Mouse (Mus musculus): Measurements from ENCODE around the gene Fem1b. TPM values are rescaled to one million over a fixed set of nuclear protein-coding genes. Genes with fewer than 3 reads are reported as not detected.
A peak's percentile ranks its signal among the peaks of the same experiment; 100 is the strongest.
"Not testable (repeated sequence)": the region's sequence is repeated elsewhere in the genome, so short reads cannot be mapped to it uniquely, and the experiment has no call there.

Fem1b gene
- total RNA-seq, 2 experiments from 2014 or later, result 97.6 to 105 TPM

DNA sequence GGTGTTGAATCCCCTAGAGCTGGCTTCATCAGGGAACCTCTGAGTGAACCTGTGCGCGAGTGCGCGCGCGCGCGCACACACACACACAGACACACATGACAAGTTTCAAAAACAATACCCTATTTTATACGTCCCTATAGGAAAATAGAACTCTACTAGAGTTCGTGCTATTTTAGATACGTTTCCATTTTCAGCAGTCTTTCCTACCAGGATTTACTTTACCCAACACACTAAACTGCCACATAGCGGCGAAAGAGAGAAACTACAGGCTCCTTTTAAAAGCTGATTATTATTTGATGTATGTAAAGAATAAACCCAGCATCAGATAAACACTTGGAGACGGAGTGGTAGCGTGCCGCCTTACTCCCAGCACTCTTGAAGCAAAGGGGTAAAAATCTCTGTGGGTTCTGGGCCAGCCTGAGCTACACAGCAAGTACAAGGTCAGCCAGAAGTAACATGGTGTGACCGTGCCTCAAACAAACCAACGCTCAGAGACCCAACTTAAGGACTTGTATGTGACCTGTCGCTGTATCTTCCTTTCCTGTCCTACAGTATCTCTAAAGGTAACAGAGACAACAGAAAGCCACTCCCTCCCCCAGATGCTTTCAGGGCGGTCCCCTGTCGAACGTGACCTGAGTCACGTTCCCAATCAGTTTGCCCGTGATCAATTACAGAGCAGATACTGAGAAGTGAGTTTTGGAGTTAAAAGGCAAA is 16.4 kb upstream of the Fem1b start:
- DNase-seq (ENCODE audit: extremely low spot score in 1 of 2, low spot score in 1 of 2), result no peak

DNA sequence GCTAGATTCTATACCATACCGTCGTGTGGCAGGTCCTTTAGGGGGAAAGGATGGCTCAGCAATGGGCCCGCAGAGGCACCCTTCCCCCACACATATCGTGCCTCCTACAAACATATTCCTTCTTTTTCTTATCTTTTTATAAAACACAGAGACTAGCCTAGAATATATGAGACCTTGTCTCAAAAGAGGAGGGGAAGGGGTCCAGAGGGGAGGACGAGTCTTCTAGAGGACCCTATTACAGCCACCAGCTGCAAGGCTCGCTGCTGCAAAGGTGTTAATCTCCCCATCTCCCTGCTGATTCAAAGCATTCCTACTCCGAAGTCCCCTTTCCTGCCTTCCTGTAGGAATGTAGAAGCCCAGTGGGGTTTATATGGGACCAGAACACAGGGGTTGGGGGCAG is 14.7 kb upstream of the Fem1b start:
- no peak for DNase-seq (ENCODE audit: extremely low spot score in 1 of 2, low spot score in 1 of 2)

DNA sequence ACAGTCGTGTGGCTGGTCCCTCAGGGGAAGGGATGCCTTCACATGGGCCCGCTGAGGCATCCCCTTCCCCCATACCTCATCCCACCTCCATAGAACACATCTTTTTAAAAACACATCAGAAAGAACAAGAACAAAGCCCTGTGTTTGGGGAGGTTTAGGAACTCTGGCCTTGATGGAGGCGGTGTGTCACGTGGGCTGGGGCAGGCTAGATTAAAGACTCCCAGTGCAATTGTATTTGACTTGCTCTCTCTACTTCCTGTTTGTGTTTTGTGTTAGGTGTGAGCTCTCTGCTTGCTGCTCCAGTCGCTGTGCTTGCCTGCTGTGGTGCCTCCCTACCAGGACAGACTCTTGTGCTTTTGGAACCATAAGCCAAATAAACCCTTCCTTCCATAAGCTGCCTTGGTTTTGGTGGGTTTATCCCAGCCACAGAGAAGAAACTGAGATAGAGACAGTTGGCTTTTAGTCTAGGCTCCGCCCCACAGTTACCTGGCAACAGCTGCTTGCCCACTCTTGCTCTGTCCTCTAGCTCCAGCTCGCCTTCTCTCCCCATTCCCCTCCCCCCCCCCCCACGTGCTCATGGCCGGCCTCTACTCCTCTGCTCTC is 14.2 kb upstream of the Fem1b start:
- DNase-seq (ENCODE audit: extremely low spot score in 1 of 2, low spot score in 1 of 2), result no peak

DNA sequence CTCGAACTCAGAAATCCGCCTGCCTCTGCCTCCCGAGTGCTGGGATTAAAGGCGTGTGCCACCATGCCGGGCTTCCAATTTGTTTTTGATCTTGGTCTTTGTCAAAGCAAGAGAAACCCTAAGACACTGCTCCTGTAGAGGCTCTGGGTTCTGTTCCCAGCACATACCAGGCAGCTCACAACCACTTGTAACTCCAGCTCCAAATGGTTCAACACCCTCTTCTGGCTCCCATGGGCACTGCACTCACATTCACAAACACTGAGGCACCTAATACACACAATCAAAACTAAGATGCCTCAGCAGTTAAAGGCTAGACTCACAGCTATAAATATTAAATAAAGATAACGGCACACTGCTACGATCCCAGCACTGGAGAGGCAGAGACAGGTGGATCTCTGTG is 10.1 kb upstream of the Fem1b start:
- DNase-seq (ENCODE audit: extremely low spot score in 1 of 2, low spot score in 1 of 2), result no peak

DNA sequence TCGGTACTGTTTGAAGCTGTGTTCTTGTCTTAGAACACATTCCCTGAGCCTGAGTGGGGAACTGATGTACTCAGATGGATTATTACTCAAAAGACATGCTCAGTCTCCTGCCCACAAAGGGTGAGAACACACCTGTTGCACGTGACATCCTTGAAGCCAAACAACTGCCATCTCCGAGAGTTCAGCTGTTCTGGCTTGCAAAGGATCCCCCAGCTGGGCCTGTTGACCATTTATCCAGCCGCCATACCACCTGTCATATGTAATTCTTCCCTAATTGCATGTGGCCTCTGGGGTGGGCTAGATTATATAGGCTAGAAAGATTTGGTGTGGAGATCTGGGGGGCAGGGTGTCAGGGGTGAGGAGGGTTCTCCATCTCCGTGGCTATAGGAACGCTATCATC is 9.1 kb upstream of the Fem1b start:
- DNase-seq (ENCODE audit: extremely low spot score in 1 of 2, low spot score in 1 of 2), result no peak

DNA sequence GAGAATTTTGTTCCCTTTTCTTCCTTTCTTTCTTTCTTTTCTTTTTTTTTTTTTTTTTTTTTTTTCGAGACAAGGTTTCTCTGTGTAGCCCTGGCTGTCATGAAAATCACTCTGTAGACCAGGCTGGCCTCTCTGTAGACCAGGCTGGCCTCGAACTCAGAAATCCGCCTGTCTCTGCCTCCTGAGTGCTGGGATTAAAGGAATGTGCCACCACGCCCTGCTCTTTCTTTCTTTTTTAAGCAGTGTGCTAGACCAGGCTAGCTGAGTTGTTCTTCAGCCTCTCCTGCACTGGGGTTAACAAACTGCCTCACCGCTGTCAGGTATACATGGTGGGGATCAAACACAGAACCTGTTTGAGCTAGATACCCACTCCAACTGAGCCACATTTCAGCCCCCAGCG is 8.2 kb upstream of the Fem1b start:
- DNase-seq (ENCODE audit: extremely low spot score in 1 of 2, low spot score in 1 of 2), result not testable (repeated sequence)

DNA sequence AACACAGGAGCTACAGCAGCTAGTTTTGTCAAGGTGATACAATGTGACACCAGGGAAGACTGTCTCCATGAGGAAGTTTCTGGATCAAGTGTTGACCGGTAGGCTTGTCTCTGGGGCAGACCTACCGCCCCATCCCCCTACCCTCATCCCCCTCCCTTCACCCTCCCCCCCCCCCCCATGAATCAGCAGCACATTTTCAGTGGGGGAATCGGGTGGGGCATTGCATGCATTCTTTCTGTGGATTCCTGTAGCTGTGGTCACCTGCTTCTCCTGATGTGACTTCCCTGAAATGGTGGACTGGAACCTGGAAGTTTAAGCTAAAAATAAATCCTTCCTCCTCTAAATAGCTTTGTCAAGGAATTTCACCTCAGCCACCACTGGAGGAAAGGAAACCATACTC is 7.8 kb upstream of the Fem1b start:
- DNase-seq (ENCODE audit: extremely low spot score in 1 of 2, low spot score in 1 of 2), result no peak

DNA sequence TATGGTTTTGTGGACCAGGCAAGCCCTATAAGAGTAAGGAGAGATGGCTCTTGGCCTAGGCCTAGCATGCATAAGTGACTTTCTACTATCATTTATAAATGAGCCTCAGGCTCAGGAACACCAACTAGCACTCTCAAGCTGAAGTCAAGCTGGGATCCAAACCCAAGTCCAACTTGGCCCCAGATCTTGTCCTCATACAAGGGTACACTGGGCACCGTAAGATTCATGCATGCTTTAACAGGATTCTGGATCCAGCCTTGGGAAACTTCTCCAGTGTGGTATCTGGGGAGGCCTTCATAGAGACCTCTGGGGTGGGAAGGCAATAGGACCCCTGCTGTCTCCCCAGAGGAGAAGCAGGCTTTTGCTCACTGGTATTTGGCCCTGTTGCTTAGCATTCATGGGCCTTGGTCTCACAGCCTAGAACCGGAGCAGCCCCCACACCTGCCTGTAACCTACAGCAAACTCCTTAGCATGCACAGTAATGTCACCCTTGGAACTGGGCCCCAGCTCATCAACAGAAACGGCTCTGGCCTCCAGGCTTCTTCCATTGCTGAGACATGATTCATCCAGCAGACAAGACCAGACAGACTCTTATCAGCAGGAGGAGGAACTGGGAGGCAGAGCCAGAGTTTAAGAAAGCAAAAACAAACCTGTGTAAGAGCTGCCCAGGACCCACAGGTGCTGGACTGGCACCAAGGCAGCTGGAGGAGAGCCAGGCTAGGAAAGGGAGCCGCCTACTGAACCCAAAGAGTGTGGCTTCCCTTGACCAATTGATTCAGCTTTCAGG is 6.3 kb upstream of the Fem1b start:
- DNase-seq (ENCODE audit: extremely low spot score in 1 of 2, low spot score in 1 of 2), result no peak

DNA sequence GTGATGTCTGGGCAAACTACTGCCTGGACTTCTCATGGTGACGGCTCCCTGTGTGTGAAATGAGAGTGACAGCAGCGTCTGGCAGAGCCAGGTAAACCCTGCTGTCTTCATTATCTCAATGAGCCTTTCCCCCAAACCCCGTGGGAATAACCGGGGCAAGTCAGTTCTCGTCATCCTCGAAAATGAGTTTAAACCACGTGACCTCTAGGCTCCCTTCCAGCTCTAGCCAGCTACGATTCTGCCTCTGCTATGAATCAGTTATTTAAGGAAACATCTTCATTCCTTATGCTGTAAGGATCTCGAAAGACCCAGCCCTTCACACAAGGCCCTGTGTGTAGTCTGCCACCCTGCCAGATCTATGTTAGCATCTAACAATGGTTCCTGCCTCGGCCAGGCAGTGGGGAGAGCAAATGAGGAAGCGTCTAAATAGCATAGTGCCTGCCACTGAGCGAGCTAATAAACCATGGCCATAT is 5.4 kb upstream of the Fem1b start:
- peak; percentile 23 to 38 for DNase-seq (ENCODE audit: extremely low spot score in 1 of 2, low spot score in 1 of 2)

DNA sequence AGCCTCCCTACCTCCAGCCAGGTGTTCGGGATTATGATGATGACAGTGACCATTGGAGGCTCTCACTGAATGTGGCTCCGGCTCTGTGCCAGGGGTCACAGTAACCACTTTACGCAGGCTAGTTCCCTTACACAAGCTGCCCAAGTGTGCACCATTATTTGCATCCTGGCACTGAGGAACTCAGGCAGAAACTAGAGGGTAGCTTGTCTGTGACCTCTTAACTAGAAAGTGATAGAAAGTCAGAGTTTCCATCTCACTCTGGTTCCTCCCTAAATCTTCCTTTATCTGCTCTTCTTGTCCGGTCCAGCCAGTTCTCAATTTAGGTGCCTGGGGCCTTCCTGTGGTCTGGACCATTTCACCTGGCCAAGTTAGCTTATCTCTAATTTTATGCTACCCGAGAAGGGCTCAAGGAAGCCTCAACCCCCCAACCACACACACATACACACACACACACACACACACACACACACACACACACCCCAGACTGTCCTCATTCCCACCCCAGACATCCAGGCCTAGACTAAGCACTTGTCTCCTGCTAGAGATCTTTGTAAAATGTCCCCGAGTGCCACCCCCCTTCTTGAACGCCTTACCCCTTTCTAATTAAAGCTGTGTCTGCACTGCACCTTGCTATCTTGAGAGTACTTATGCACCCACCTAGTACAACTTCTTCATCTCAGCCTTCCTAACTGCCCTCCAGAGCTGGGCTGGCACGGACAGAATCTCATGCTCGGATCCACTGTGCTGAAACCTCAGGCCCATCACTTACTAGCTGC is 4.8 kb upstream of the Fem1b start:
- no peak for DNase-seq (ENCODE audit: extremely low spot score in 1 of 2, low spot score in 1 of 2)

DNA sequence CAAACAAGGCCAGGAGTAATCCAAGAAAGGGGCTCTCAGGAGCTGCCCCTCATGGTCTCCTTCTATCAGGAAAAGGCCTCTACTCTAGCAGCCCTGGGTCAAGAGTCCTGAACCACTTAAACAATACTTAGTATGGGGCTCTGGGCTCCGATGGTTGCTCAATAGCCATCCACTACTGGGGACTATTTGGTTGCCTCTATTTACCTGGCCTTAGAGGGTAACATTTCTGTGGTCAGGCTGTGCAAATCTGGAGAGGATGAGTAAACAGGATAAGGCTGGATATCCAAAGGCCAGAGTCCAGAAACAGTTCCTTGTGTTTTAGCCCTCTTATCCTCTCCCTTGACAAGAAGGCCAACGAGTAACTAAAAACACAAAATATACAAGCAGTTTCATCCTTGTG is 3.0 kb upstream of the Fem1b start:
- DNase-seq (ENCODE audit: extremely low spot score in 1 of 2, low spot score in 1 of 2), result no peak

DNA sequence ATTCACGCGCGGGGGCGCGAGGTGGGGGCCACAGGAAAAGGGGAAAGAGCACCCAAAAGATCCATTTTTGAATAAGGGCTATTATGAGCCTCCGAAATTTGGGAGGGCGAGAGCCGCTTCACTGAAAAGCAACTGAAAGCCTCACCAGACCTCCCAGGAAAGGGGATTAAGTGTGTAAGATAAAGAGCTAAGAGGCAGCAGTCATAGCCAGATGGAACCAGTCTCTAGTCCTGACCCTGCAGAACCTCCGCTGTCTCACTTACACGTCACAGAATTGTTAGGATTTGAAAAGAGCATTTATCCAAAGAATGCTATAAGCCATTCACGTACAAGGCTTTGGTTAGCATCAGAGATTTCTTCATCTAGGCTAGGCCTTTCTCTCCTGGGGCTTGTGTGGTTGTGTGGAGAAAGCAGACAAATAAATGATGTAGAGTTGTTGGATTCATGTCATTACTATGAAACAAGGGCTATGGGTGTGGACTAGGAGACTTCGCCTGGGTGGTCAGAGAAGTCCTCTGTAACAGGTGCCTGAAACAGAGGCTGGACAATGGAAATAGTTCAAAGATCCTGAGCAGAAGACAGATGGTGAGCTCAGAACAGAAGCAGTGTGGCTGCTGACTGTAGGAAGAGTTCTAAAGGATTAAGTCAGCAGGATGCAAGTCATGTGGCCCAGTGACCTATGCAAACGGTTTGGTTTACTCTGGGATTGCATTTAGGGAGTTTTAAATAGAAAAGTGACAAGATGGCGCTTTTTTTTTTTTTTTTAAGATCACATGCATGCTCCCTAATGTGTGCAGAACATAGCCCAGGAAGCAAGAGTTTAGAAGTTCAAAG is 699 bp upstream of the Fem1b start:
- DNase-seq (ENCODE audit: extremely low spot score in 1 of 2, low spot score in 1 of 2), result no peak

DNA sequence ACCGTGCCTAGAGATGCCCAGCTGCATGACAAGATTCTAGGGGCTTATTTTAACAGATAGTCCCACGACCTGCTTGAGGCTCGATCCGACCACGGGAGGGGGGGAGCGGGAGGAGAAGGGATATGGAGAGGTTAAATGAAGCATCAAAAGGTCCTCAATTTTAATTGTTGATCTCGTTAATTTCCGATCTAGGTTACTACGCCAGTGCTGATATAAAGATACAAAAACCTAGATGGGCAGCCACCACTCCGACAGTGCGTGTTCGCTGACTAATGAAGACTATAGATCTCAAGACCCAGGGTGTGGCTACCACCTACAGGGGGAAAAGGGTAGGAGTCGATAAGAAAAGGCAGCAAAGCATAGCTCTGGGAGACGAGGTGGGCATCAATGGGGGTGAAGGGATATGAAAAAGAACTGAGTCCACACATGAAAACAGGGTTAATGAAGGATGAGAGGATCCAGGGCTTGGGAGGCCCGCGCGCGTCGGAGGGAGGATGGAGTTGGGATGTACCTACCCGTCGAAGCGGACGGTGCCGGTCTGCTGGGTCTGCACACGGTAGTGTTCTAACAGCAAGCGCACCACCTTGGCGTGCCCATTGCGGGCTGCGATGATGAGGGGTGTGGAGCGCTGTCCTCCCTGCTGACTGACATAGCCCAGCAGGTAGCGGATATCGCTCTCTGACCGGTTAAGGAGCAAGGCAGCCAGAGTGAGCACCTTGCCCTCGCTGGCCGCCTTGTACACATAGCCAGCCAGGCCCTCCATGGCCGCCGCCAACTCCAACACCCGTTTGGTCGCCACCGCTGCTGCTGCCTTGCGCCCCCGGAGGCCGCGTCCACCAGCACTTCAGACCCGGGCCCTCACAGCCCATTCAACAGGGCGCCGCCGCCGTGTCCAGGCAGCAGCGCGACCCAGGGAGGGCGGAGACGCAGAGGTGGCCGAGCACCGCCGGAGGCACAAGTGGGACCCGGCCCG is 905 bp downstream of the Fem1b start:
- DNase-seq (ENCODE audit: extremely low spot score in 1 of 2, low spot score in 1 of 2), result peak; percentile 34 to 36

DNA sequence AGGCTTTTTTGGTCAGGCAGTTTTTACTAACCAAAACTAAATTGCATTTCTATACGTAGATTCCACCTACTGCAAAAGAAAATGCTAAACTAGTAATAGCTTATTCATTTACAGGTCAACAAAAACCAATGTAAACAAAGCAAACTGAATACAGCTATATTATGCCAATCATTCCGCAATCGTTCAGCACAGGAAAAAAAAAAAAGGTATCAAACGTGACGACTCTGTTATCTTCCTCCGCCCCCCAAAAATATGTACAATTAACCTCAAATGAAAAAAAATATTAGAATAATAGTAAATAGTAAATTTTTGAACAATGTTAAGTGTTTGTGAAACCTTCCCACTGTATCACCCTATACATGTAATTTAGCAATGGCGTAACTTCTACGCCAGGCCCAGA is 1.6 kb downstream of the Fem1b start:
- DNase-seq (ENCODE audit: extremely low spot score in 1 of 2, low spot score in 1 of 2), result no peak

DNA sequence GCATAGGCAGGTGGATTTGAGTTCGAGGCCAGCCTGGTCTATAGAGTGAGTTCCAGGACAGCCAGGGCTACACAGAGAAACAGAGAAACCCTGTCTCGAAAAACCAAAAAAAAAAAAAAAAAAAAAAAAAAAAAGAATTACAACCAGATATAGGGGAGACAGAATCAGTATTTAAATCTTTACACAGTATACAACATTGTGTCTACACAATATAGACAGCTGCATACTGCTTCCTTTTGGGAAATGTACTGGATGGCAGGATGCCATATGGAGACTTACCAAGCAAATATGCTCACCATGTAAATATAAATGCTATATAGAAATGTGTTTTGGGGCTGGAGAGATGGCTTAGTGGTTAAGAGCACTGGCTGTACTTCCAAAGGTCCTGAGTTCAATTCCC is 12.5 kb downstream of the Fem1b start:
- not testable (repeated sequence) for DNase-seq (ENCODE audit: extremely low spot score in 1 of 2, low spot score in 1 of 2)

DNA sequence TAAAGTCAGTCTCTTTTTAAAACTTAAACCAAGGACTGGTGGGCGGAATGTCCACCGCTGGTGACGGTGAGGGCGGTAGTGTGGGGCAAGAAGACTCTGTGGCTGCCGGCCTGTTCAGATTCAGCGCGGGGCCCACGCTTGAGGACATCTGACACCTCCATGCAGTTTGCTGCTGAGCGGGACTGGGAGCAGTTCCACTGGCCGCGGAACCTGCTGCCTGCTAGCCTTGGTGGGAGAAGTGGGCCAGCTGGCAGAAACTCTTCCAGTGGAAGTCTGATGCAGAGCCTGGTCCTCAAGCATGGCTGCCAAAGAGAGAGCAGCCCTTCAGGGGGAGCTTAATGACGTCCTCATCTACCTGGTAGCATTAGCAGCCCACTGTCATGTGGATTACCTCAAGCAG is 21.9 kb downstream of the Fem1b start:
- DNase-seq (ENCODE audit: extremely low spot score in 1 of 2, low spot score in 1 of 2), result no peak

DNA sequence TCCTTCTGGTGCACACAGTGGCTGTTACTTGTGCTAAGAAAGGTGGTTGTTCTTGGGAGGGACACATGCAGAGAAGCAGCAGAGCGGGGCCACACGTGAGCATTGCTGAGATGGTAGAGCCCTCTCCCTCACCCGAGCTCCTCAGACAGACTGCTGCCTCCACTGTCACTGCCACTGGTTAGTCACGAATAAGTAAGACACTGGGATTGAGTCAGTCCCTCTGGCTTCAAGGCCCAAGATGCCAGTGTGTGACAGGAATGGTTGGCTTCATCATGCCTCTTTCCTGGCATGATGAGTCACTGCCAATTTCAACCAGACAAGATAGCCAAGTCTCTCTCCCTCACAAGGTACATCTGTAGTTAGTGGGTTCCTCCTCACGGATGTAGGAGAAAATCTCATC is 25.0 kb downstream of the Fem1b start:
- DNase-seq (ENCODE audit: extremely low spot score in 1 of 2, low spot score in 1 of 2), result no peak

DNA sequence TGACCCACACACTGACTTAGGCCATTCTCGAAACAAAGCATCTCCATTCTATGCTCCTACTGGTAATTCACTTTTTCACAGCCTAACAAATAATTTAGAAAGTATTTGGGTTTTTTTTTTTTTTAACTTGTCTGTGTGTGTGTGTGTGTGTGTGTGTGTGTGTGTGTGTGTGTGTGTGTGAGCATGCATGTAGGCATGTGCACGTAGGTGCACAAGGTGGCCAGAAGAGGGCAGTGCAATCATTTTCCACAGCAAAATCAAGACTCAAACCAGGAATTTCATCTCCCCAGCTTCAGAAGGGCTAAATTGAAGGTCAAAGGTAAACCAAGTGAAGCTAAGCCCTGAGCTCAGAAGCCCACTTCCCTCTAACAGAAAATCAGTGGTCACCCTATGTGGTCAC is 27.5 kb downstream of the Fem1b start:
- DNase-seq (ENCODE audit: extremely low spot score in 1 of 2, low spot score in 1 of 2), result no peak
